Mouse (Mus musculus) liver, postnatal 0 days (tissue): Measurements from ENCODE around the gene Rnf145. TPM values are rescaled to one million over a fixed set of nuclear protein-coding genes. Genes with fewer than 3 reads are reported as not detected.
A peak's percentile ranks its signal among the peaks of the same experiment; 100 is the strongest.

ENCODE experiments used
- ATAC-seq: fragments of 200-750 bp; cut with Nextera tagmentation; 2 replicates; pipeline ENCODE4 v1.8.0; 2017; ENCODE audit warnings: mild to moderate bottlenecking, moderate library complexity
- DNase-seq: peaks from one replicate; pipeline ENCODE4 v3.0.0-alpha.2; 2016
- H3K27ac ChIP-seq: fragments of 300-500 bp; sonication (generic); 2 replicates; pipeline ENCODE4 v1.5.1; 2014; ENCODE audit warnings: antibody characterized with exemption, moderate library complexity, mild to moderate bottlenecking, low read depth
- H3K27me3 ChIP-seq: fragments of 300-500 bp; sonication (generic); 2 replicates; pipeline ENCODE4 v1.6.1; 2014; ENCODE audit warnings: low read length, control low read depth, mixed read lengths; ENCODE audit not compliant: insufficient read depth
- H3K36me3 ChIP-seq: fragments of 300-500 bp; sonication (generic); replicated peaks from 2 replicates; pipeline ENCODE4 v1.6.1; 2014; ENCODE audit warnings: mild to moderate bottlenecking, control low read depth, low read length, moderate library complexity, mixed read lengths; ENCODE audit not compliant: insufficient read depth
- H3K4me1 ChIP-seq: fragments of 300-500 bp; sonication (generic); 2 replicates; pipeline ENCODE4 v1.6.1; 2014; ENCODE audit warnings: antibody characterized with exemption, mild to moderate bottlenecking, control low read depth; ENCODE audit not compliant: insufficient read depth
- H3K4me2 ChIP-seq: fragments of 300-500 bp; sonication (generic); 2 replicates; pipeline ENCODE4 v1.6.1; 2014; ENCODE audit warnings: low read depth, mild to moderate bottlenecking, low read length, moderate library complexity, mixed read lengths
- H3K4me3 ChIP-seq: fragments of 300-500 bp; sonication (generic); 2 replicates; pipeline ENCODE4 v1.5.1; 2014; ENCODE audit warnings: low read depth, low read length
- H3K9ac ChIP-seq: fragments of 300-500 bp; sonication (generic); replicated peaks from 2 replicates; pipeline ENCODE4 v1.6.1; 2014; ENCODE audit warnings: mild to moderate bottlenecking, moderate library complexity
- H3K9me3 ChIP-seq: fragments of 300-500 bp; sonication (generic); 2 replicates; pipeline ENCODE4 v1.6.1; 2016; ENCODE audit warnings: mild to moderate bottlenecking, control low read depth, low read length, mixed read lengths
- CTCF ChIP-seq: sonication (generic); IDR thresholded peaks from 2 replicates; pipeline ENCODE4 v1.5.1; 2016; ENCODE audit warnings: antibody characterized with exemption, low read depth
- EP300 ChIP-seq: IDR thresholded peaks from 2 replicates; pipeline ENCODE4 v1.6.1; 2016; ENCODE audit warnings: antibody characterized with exemption, low read depth, mild to moderate bottlenecking
- WGBS: fragments of 180-500 bp; shearing (Covaris S2); extraction: QIAGEN DNeasy Blood & Tissue Kit; methylation state at CpG from one replicate; pipeline ENCODE4 v1.1.7; 2014; ENCODE audit not compliant: insufficient replicate concordance; 5-methylcytosine and 5-hydroxymethylcytosine counted together
- polyA plus RNA-seq: library from polyadenylated mRNA; unstranded; fragments of >200 nt; fragmentation: Nextera tagmentation; extraction: Ambion mirVana; gene quantifications from 2 replicates; pipeline ENCODE4 v1.2.1, GENCODE M21; 2015

Rnf145 gene
- polyA plus RNA-seq = 31.9 and 32.7 TPM in 2 replicates

DNA sequence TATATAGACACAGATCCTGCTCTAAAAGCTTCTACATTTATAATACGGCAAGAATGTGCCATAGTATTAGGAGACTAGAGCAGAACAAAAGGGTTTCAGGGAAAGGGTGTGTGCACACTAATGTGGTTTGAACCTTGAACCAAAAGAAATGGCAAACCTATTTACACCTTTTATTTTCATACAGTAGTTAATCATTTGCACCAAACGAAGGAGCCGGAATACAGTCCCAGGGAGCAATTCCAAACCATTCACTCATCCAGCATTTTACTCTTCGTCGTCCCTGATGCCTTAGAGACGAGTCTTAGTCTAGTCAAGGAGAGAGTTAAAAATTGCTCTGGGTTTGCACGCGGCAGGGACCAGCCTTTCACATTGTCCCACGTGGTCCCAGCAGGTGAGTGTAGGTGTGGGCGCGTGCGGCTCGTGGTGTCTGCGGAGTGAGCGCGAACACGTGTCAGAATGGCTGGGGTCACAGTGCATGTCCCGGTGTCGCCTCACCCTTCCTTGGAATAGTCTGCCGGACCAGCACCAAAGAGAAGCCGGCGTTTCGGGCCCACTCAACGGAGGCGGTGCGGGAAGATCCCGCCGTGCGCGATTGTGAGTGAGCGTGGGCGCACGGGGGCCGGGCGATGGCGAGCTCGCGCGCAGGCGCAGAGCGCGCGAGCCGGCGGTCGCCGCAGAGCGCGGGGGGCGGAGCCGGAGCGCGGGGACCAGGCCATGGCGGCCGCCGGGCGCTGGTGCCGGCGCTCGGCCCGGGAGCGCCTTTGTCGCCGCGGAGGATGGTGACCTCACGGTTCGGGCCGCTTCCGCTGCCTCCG, at the start of gene Rnf145:
Gene Rnf145 (plus strand): TSS at position 684 of the 815 bp plus-strand sequence.
- Histone ChIP-seq H3K4me3 (peak within 1 kb of the TSS; percentile 99), H3K36me3 (peaks cover 5% of the 10 kb centered on the region), H3K9me3 (no peaks in the 10 kb centered on the region), H3K4me1 (peaks cover 32% of the 10 kb centered on the region), H3K27me3 (no peaks in the 10 kb centered on the region), H3K27ac (peak within 1 kb of the TSS; percentile 99), H3K9ac (peak within 1 kb of the TSS; percentile 96), H3K4me2 (peak within 1 kb of the TSS; percentile 95)
- TF ChIP-seq EP300 (no peak), CTCF (no peak)
- ATAC-seq (peak; percentile 81), DNase-seq (peak; percentile 82)
- WGBS = under 1% methylated on average over 59 of the region's 70 CpGs

DNA sequence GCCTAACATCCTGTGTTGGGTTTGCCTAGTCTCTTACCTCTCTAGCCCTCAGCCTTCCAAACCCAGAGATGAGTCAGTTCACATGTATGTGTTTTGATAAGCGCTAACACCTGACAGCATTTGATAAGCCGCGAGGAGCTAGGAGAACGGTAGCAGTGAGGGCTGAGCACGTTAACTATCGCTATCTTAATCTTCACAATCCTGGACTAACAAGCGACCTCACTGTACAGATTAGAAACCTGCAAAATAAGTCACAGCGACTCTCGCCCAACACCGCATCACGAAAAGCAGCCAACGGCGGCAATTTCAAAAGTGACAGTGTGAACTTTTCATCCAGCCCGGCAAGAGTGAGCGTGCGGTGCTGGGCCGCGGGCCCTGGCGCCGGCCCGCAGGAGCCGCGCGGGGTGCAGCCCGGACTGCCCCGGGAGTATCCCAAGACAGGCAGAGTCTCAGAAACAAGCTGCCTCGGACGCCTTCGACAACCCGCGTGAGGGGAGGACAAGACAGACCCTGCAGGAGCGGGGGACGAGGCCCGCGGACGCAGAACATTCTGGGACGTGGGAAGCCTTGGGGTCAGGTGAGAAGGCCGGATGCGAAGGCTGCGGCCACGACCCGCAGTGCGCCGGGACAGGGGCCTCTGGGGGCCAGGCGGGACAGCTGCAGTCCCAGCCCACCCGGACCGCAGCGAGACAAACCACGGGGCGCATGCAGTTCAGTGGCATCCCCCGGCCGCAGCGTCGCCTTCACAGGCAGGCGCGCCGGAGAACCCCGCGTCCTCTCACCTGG, 48.9 kb upstream of the Rnf145 start:
- TF ChIP-seq CTCF (no peak), EP300 (peak; percentile 99)
- ATAC-seq = peak; percentile 62
- peak overlapping the region; percentile 93 for H3K9ac ChIP-seq
- peaks cover 34% of the 10 kb centered on the region for H3K4me1 ChIP-seq
- no peaks in the 10 kb centered on the region for H3K9me3 ChIP-seq
- H3K4me3 ChIP-seq = peak overlapping the region; percentile 88
- WGBS = under 1% methylated on average over 58 of the region's 59 CpGs
- H3K36me3 ChIP-seq = no peaks in the 10 kb centered on the region; the same call in 1 of the 2 replicates
- H3K4me2 ChIP-seq = peak overlapping the region; percentile 72
- H3K27me3 ChIP-seq = no peaks in the 10 kb centered on the region
- peak; percentile 72 for DNase-seq
- peak overlapping the region; percentile 98 for H3K27ac ChIP-seq

GRCm38 (mm10) chr11:44470432-44471336, 48.1 kb upstream of the Rnf145 start, which contains the start of gene Ublcp1:
Gene Ublcp1 (minus strand): TSS chr11:44470498.
- DNase-seq (peak; percentile 95), ATAC-seq (peak; percentile 90)
- peak within 1 kb of the TSS; percentile 98 for H3K27ac ChIP-seq
- H3K4me2 ChIP-seq = peak within 1 kb of the TSS; percentile 72
- no peaks in the 10 kb centered on the region for H3K27me3 ChIP-seq
- WGBS = under 1% methylated on average over 54 of the region's 54 CpGs
- H3K9ac ChIP-seq = peak within 1 kb of the TSS; percentile 93
- no peaks in the 10 kb centered on the region for H3K36me3 ChIP-seq
- peaks cover 34% of the 10 kb centered on the region for H3K4me1 ChIP-seq
- TF ChIP-seq EP300 (peak; percentile 87), CTCF (no peak)
- no peaks in the 10 kb centered on the region for H3K9me3 ChIP-seq
- H3K4me3 ChIP-seq = peak within 1 kb of the TSS; percentile 88

GRCm38 (mm10) chr11:44471337-44471995, 47.3 kb upstream of the Rnf145 start:
- peak overlapping the region; percentile 93 for H3K9ac ChIP-seq
- H3K27ac ChIP-seq = peak overlapping the region; percentile 98
- H3K9me3 ChIP-seq = no peaks in the 10 kb centered on the region
- H3K27me3 ChIP-seq = no peaks in the 10 kb centered on the region
- H3K4me2 ChIP-seq = peak overlapping the region; percentile 72
- no peak for ATAC-seq
- 10% methylated on average over 4 of the region's 4 CpGs for WGBS
- peak overlapping the region; percentile 88 for H3K4me3 ChIP-seq
- TF ChIP-seq EP300 (no peak), CTCF (no peak)
- no peaks in the 10 kb centered on the region for H3K36me3 ChIP-seq
- H3K4me1 ChIP-seq = peaks cover 34% of the 10 kb centered on the region
- no peak for DNase-seq

DNA sequence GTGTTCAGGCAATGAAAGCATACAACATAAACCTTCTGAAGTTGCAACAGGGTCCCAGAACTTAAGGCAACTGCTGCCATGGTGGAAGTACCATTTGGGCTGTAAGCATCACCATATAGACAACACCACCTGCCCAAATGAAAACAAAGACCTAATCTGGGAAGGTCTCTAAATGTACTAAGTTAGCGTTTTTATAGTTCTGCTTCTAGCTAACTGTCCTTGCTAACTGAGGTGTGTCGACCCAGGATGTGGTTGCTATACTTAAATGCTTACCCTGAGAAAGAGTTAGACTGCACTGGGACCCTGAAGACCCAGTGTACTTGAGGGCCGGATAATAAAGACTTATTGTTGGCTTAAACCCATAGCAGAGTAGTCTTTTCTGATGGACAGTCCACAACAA, 43.3 kb upstream of the Rnf145 start:
- no peaks in the 10 kb centered on the region for H3K27me3 ChIP-seq
- H3K4me3 ChIP-seq = no peak overlapping the region
- H3K9ac ChIP-seq = no peak overlapping the region
- WGBS = 71% methylated on average over 3 of the region's 3 CpGs
- H3K4me1 ChIP-seq = peaks cover 17% of the 10 kb centered on the region
- no peaks in the 10 kb centered on the region for H3K9me3 ChIP-seq
- ATAC-seq (no peak), DNase-seq (no peak)
- H3K4me2 ChIP-seq = no peak overlapping the region
- no peaks in the 10 kb centered on the region for H3K36me3 ChIP-seq
- peak overlapping the region; percentile 58; the same call in 1 of the 2 replicates for H3K27ac ChIP-seq
- TF ChIP-seq CTCF = no peak
- TF ChIP-seq EP300 = no peak
